Mouse (Mus musculus): ENCODE results near the gene Cd3g.
"Not testable (repeated sequence)": the region's sequence is repeated elsewhere in the genome, so short reads cannot be mapped to it uniquely, and the experiment has no call there.

Cd3g gene

GRCm38 (mm10) chr9:44986242-44986781 is 6.1 kb upstream of the Cd3g start:
- DNase-seq (ENCODE audit: low spot score in 2 of 2) = no peak

- DNase-seq (ENCODE audit: low spot score in 2 of 2) = no peak
Observed at GRCm38 (mm10) chr9:44985721-44986161, 5.5 kb upstream of the Cd3g start.

GRCm38 (mm10) chr9:44983001-44983400 is 2.8 kb upstream of the Cd3g start:
- DNase-seq (ENCODE audit: low spot score in 2 of 2) = no peak

GRCm38 (mm10) chr9:44982531-44982930 is 2.3 kb upstream of the Cd3g start:
- no peak for DNase-seq (ENCODE audit: low spot score in 2 of 2)

GRCm38 (mm10) chr9:44982081-44982480 is 1.9 kb upstream of the Cd3g start:
- DNase-seq (ENCODE audit: low spot score in 2 of 2) = no peak

GRCm38 (mm10) chr9:44981676-44982075 is 1.4 kb upstream of the Cd3g start, which contains the start of gene Cd3d:
Gene Cd3d (plus strand): TSS chr9:44981786.
- no peak for DNase-seq (ENCODE audit: low spot score in 2 of 2)

- DNase-seq (ENCODE audit: low spot score in 2 of 2) = no peak
Observed at GRCm38 (mm10) chr9:44981104-44981503, 873 bp upstream of the Cd3g start.

- no peak for DNase-seq (ENCODE audit: low spot score in 2 of 2)
Observed at GRCm38 (mm10) chr9:44979806-44980205, 425 bp downstream of the Cd3g start.

- DNase-seq (ENCODE audit: low spot score in 2 of 2) = no peak
Observed at GRCm38 (mm10) chr9:44977813-44978212, 2.4 kb downstream of the Cd3g start.

GRCm38 (mm10) chr9:44969450-44969849 is 10.8 kb downstream of the Cd3g start:
- no peak for DNase-seq (ENCODE audit: low spot score in 2 of 2)

- DNase-seq (ENCODE audit: low spot score in 2 of 2) = not testable (repeated sequence)
Observed at GRCm38 (mm10) chr9:44967763-44968162, 12.5 kb downstream of the Cd3g start.

GRCm38 (mm10) chr9:44966815-44967242 is 13.4 kb downstream of the Cd3g start:
- DNase-seq (ENCODE audit: low spot score in 2 of 2) = peak; percentile 24 to 57

GRCm38 (mm10) chr9:44965833-44966466 is 14.3 kb downstream of the Cd3g start:
- no peak for DNase-seq (ENCODE audit: low spot score in 2 of 2)

GRCm38 (mm10) chr9:44965126-44965832 is 15.0 kb downstream of the Cd3g start, which contains the start of gene Ube4a:
Gene Ube4a (minus strand): TSS chr9:44965600.
- peak; percentile 100 for DNase-seq (ENCODE audit: low spot score in 2 of 2)

GRCm38 (mm10) chr9:44954432-44954831 is 25.8 kb downstream of the Cd3g start:
- DNase-seq (ENCODE audit: low spot score in 2 of 2) = no peak

- no peak for DNase-seq (ENCODE audit: low spot score in 2 of 2)
Observed at GRCm38 (mm10) chr9:44947836-44948235, 32.4 kb downstream of the Cd3g start.

GRCm38 (mm10) chr9:44946185-44946695 is 34.0 kb downstream of the Cd3g start:
- no peak for DNase-seq (ENCODE audit: low spot score in 2 of 2)

GRCm38 (mm10) chr9:44942421-44942820 is 37.8 kb downstream of the Cd3g start:
- DNase-seq (ENCODE audit: low spot score in 2 of 2) = no peak

- DNase-seq (ENCODE audit: low spot score in 2 of 2) = no peak
Observed at GRCm38 (mm10) chr9:44941756-44942155, 38.5 kb downstream of the Cd3g start.

- no peak for DNase-seq (ENCODE audit: low spot score in 2 of 2)
Observed at GRCm38 (mm10) chr9:44921543-44921942, 58.7 kb downstream of the Cd3g start.

GRCm38 (mm10) chr9:44921123-44921468 is 59.1 kb downstream of the Cd3g start:
- no peak for DNase-seq (ENCODE audit: low spot score in 2 of 2)

- peak; percentile 87 to 93 for DNase-seq (ENCODE audit: low spot score in 2 of 2)
Observed at GRCm38 (mm10) chr9:44920374-44921122, 59.7 kb downstream of the Cd3g start, which contains the start of gene Atp5l. Gene Atp5l (minus strand): TSS chr9:44920742.
